Mouse (Mus musculus): Measurements from ENCODE around the gene Adamts20. TPM values are rescaled to one million over a fixed set of nuclear protein-coding genes. Genes with fewer than 3 reads are reported as not detected.

Gene Adamts20
- polyA plus RNA-seq, 1 experiment from 2014 or later = 0.64 TPM

DNA sequence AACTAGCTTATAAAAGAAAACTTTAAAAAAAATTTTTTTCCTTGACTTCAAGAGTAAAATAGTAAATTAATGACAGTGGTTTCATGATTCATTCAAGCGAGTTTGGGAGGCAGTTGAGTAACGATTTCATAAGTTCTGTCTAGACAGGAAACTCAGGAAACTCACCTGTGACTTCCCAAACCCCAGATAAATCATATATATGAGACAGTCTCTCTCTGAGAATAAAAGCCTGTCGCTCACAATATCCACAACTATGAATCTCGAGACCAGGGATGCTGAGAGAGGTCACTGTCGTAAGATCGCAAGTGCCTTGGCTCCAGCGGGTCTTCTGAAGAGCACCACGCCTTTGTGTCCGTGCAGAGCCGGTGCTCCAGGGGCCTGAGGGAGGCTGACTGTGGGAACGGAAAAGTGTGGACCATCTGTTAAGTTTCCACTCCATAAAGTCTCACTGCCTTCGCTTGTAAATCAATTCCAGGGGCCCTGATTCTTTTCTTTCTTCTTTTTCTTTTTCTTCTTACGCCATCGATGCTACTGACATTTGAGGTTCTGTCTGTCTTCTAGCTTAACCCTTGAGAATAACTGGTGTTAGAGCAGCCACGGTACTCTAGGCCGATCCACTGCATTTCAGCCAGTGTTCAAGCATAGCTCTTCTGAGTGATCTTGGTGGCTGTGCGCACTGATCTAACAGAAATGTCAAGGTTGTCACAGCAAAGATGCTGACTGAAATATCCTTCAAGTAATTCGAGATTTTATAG is 7.4 kb downstream of the Adamts20 start:
- 62% methylated on average over 18 of the region's 18 CpGs for WGBS
- Histone ChIP-seq H3K4me2 (replicated peaks; ENCODE audit: low read depth) (no peak overlapping the region), H3K9me3 (ENCODE audit: control insufficient read depth, low read length) (no peaks in the 10 kb centered on the region), H3K9ac (ENCODE audit: low read length) (no peak overlapping the region), H3K36me3 (ENCODE audit: control insufficient read depth, insufficient read depth, low read length) (no peaks in the 10 kb centered on the region), H3K4me3 (ENCODE audit: low read depth, low read length) (no peak overlapping the region), H3K4me1 (replicated peaks; ENCODE audit: control insufficient read depth, insufficient read depth) (no peaks in the 10 kb centered on the region), H3K27me3 (ENCODE audit: control insufficient read depth, insufficient read depth, low read length) (no peaks in the 10 kb centered on the region), H3K27ac (replicated peaks) (no peak overlapping the region)
- no peak for DNase-seq (ENCODE audit: low spot score)
- TF ChIP-seq CTCF (IDR thresholded peaks at IDR 0.05; ENCODE audit: low read depth) = no peak
- no peak for TF ChIP-seq EP300 (optimal IDR thresholded peaks at IDR 0.05)
- no peak for ATAC-seq (ENCODE audit: low FRiP score, low TSS enrichment)

DNA sequence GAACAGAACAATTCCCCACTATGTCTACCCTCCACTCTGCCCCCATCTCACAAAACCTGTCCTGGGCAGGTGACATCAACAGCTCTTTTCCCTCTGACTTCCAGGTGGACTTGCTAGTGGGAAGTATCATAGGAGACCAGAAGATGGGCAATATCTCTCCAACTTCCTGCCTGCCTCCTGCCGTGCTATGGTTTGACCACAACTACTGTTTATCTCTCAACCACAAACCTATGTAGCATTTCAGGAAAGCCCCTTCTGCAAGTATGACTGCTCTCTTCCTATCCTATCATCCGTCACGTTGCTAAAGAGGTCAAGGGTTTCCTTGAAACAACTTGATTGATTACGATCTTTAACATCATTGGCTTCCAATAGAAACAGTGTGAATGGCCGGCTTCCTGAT is 12.4 kb downstream of the Adamts20 start:
- Histone ChIP-seq H3K9ac (ENCODE audit: low read length) (no peak overlapping the region), H3K36me3 (ENCODE audit: control insufficient read depth, insufficient read depth, low read length) (no peaks in the 10 kb centered on the region), H3K4me2 (replicated peaks; ENCODE audit: low read depth) (no peak overlapping the region), H3K4me1 (replicated peaks; ENCODE audit: control insufficient read depth, insufficient read depth) (no peaks in the 10 kb centered on the region), H3K27me3 (ENCODE audit: control insufficient read depth, insufficient read depth, low read length) (no peaks in the 10 kb centered on the region), H3K4me3 (ENCODE audit: low read depth, low read length) (no peak overlapping the region), H3K9me3 (ENCODE audit: control insufficient read depth, low read length) (no peaks in the 10 kb centered on the region), H3K27ac (replicated peaks) (no peak overlapping the region)
- DNase-seq (ENCODE audit: low spot score) (no peak), ATAC-seq (ENCODE audit: low FRiP score, low TSS enrichment) (no peak)
- WGBS = 75% methylated on average over 5 of the region's 5 CpGs
- TF ChIP-seq EP300 (optimal IDR thresholded peaks at IDR 0.05) = no peak
- TF ChIP-seq CTCF (IDR thresholded peaks at IDR 0.05; ENCODE audit: low read depth) = no peak

DNA sequence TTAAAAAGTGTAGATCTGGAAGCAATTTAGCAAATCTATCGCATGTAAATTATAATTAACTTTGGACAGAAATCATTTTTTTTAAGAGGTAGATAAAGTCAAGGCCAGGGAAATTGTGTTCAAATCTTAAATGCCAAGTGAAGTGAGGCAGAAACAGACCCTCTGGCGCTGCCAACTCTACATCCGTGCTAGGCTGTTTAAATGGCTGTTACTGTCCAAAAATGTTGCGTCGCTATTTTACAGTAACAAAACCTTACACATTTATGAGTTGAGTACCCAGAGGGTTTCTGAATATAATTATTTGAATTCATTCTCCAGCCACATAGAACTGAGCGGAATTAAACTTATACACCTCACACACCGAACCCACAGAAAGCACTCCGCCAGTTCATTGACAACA is 13.6 kb downstream of the Adamts20 start:
- no peak overlapping the region for H3K27ac ChIP-seq (replicated peaks)
- no peaks in the 10 kb centered on the region for H3K9me3 ChIP-seq (ENCODE audit: control insufficient read depth, low read length)
- H3K36me3 ChIP-seq (ENCODE audit: control insufficient read depth, insufficient read depth, low read length) = no peaks in the 10 kb centered on the region
- ATAC-seq (ENCODE audit: low FRiP score, low TSS enrichment) = no peak
- WGBS = 91% methylated on average over 8 of the region's 8 CpGs
- DNase-seq (ENCODE audit: low spot score) = no peak
- H3K27me3 ChIP-seq (ENCODE audit: control insufficient read depth, insufficient read depth, low read length) = no peaks in the 10 kb centered on the region
- no peaks in the 10 kb centered on the region for H3K4me1 ChIP-seq (replicated peaks; ENCODE audit: control insufficient read depth, insufficient read depth)
- no peak overlapping the region for H3K4me2 ChIP-seq (replicated peaks; ENCODE audit: low read depth)
- no peak overlapping the region for H3K4me3 ChIP-seq (ENCODE audit: low read depth, low read length)
- TF ChIP-seq CTCF (IDR thresholded peaks at IDR 0.05; ENCODE audit: low read depth) = no peak
- TF ChIP-seq EP300 (optimal IDR thresholded peaks at IDR 0.05) = no peak
- no peak overlapping the region for H3K9ac ChIP-seq (ENCODE audit: low read length)

DNA sequence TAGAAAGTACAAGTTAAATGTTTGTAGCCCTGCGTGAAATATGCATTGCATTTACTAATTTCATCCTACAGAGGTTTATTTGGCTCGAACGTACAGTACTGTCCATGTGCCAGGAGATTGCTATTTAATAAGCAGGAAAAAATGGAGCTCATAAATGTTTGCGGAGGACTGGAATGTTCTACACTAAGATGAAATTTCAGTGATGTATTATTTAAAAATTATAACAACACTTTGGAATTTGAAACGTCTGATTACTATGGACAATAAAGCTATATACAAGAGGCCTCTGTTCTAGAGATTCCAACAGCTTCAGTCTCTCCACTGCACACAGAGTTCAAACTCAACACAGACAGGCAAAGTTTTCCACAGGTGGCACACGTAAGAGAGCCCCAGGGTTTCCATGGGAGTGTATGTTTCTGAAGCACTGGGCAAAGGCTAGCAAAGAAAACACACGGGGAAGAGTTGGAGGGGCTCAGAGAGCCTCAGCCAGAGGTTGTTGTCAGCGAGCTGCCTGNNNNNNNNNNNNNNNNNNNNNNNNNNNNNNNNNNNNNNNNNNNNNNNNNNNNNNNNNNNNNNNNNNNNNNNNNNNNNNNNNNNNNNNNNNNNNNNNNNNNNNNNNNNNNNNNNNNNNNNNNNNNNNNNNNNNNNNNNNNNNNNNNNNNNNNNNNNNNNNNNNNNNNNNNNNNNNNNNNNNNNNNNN is 20.6 kb downstream of the Adamts20 start:
- TF ChIP-seq EP300 (optimal IDR thresholded peaks at IDR 0.05) (no peak), CTCF (IDR thresholded peaks at IDR 0.05; ENCODE audit: low read depth) (no peak)

DNA sequence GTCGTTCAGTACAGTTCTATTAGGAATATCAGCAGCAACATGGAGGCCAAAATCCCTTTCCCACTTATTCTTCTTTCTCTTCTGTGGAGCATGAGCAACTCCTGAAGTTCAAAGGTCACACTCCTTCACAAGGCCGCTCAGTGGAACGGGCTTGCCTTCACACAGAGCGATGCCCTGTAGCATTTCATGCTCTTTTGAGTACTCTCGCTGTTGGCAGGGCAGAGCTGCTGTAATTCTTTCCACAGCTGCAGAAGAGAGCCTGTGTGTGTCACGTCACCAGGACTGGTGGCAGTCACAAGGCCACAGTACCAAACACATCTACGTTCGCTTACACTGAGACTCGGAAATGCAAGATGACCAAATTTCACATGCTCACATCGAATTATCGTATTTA is 21.2 kb downstream of the Adamts20 start:
- 0 out of 2 replicates have a peak overlapping the region, but pooled peaks have one; percentile 8 for H3K27ac ChIP-seq (replicated peaks)
- TF ChIP-seq CTCF (IDR thresholded peaks at IDR 0.05; ENCODE audit: low read depth) = no peak
- no peak for TF ChIP-seq EP300 (optimal IDR thresholded peaks at IDR 0.05)
- no peak for ATAC-seq (ENCODE audit: low FRiP score, low TSS enrichment)

More for the DNA sequence above, 20.6 kb downstream of the Adamts20 start:
- WGBS = 31% methylated on average over 8 of the region's 8 CpGs
- no peaks in the 10 kb centered on the region for H3K36me3 ChIP-seq (ENCODE audit: control insufficient read depth, insufficient read depth, low read length)
- no peaks in the 10 kb centered on the region for H3K4me1 ChIP-seq (replicated peaks; ENCODE audit: control insufficient read depth, insufficient read depth)
- peak; percentile 21; the same call in 1 of the 2 replicates for ATAC-seq (ENCODE audit: low FRiP score, low TSS enrichment)
- H3K9me3 ChIP-seq (ENCODE audit: control insufficient read depth, low read length) = no peaks in the 10 kb centered on the region
- H3K27me3 ChIP-seq (ENCODE audit: control insufficient read depth, insufficient read depth, low read length) = no peaks in the 10 kb centered on the region
- no peak overlapping the region for H3K4me3 ChIP-seq (ENCODE audit: low read depth, low read length)
- H3K27ac ChIP-seq (replicated peaks) = peak overlapping the region; percentile 42
- no peak for DNase-seq (ENCODE audit: low spot score)
- H3K4me2 ChIP-seq (replicated peaks; ENCODE audit: low read depth) = no peak overlapping the region
- no peak overlapping the region for H3K9ac ChIP-seq (ENCODE audit: low read length)

DNA sequence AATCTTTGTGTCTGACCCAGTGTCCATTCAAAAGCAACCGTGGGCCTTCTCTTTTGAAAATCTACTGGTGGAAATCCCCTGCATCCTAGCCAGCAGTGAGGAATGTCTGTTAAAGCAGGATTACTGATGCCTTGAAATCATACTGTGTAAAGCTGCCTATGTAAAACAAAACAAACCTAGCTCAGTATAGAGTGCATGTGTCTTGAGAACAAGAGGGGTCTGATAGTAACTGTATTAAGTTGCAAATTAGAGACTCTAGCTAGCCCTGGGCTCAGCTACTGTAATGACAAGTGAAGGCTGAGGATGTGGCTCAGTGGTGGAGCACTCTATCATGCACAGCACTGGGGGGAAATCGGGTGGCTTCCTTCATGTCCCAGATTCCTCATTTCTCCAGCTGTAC is 22.2 kb downstream of the Adamts20 start:
- H3K4me3 ChIP-seq (ENCODE audit: low read depth, low read length) = no peak overlapping the region
- DNase-seq (ENCODE audit: low spot score) (no peak), ATAC-seq (ENCODE audit: low FRiP score, low TSS enrichment) (no peak)
- 40% methylated on average over 2 of the region's 2 CpGs for WGBS
- no peak for TF ChIP-seq CTCF (IDR thresholded peaks at IDR 0.05; ENCODE audit: low read depth)
- TF ChIP-seq EP300 (optimal IDR thresholded peaks at IDR 0.05) = no peak
- H3K9me3 ChIP-seq (ENCODE audit: control insufficient read depth, low read length) = no peaks in the 10 kb centered on the region
- H3K4me2 ChIP-seq (replicated peaks; ENCODE audit: low read depth) = no peak overlapping the region
- no peaks in the 10 kb centered on the region for H3K4me1 ChIP-seq (replicated peaks; ENCODE audit: control insufficient read depth, insufficient read depth)
- no peak overlapping the region for H3K9ac ChIP-seq (ENCODE audit: low read length)
- no peaks in the 10 kb centered on the region for H3K36me3 ChIP-seq (ENCODE audit: control insufficient read depth, insufficient read depth, low read length)
- no peak overlapping the region for H3K27ac ChIP-seq (replicated peaks)
- no peaks in the 10 kb centered on the region for H3K27me3 ChIP-seq (ENCODE audit: control insufficient read depth, insufficient read depth, low read length)

More for the DNA sequence above, 21.2 kb downstream of the Adamts20 start:
- no peak for DNase-seq (ENCODE audit: low spot score)
- Histone ChIP-seq H3K27me3 (ENCODE audit: control insufficient read depth, insufficient read depth, low read length) (no peaks in the 10 kb centered on the region), H3K36me3 (ENCODE audit: control insufficient read depth, insufficient read depth, low read length) (no peaks in the 10 kb centered on the region), H3K9ac (ENCODE audit: low read length) (no peak overlapping the region), H3K4me2 (replicated peaks; ENCODE audit: low read depth) (no peak overlapping the region), H3K4me3 (ENCODE audit: low read depth, low read length) (no peak overlapping the region), H3K9me3 (ENCODE audit: control insufficient read depth, low read length) (no peaks in the 10 kb centered on the region), H3K4me1 (replicated peaks; ENCODE audit: control insufficient read depth, insufficient read depth) (no peaks in the 10 kb centered on the region)
- WGBS = 58% methylated on average over 11 of the region's 11 CpGs

All from stomach, postnatal 0 days (tissue).